Mouse (Mus musculus): ENCODE measurements around the gene Zfp12. TPM values are rescaled to one million over a fixed set of nuclear protein-coding genes. Genes with fewer than 3 reads are reported as not detected.
A peak's percentile ranks its signal among the peaks of the same experiment; 100 is the strongest.
"Not testable (repeated sequence)": the region's sequence is repeated elsewhere in the genome, so short reads cannot be mapped to it uniquely, and the experiment has no call there.

Zfp12 gene
- polyA plus RNA-seq (2011; ENCODE audit: insufficient read depth, insufficient read length, low read depth, missing spikeins), result 11.4 and 12.4 TPM in 2 replicates

DNA sequence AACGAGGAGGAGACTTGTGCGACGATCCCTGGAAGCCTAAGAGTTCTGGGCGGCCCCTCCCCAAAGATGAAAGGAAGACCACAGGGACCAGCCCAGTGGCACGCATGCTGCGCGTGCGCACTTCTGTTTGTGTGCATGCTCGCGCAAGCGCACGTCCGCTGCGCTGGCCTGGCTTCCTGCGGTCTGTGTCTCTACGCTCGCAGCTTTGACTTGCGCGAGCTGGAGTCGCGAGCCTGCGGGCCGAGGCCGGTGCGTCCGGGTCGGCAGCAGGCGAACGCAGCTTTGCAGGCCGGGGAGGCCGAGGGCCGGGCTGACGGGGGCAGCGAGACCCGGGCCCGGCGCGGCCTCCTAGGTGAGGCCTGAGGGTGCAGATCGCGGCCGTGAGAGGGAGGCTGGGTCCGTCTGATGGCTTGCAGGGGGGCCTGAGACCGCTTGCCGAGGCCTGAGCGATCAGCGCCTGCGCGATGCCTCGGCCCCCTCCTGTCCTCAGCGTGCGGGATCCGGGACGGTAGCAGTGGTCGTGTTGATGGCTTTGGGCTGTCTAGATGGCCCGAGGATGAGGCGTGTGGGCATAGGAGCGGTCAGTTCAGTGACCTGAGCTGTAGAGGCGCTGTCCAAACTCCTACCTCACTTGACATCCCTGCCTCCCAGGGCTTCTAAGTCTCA lies at the start of gene Zfp12:
Gene Zfp12, plus strand, starts transcription at position 136 of the 666 bp plus-strand sequence.
- H3K4me3 ChIP-seq (ENCODE audit: low read depth, low read length), result peak within 1 kb of the TSS; percentile 69
- H3K9me3 ChIP-seq (replicated peaks; ENCODE audit: control insufficient read depth, insufficient read depth, low read length, poor library complexity, severe bottlenecking), result no peaks in the 10 kb centered on the region
- H3K36me3 ChIP-seq (ENCODE audit: control insufficient read depth, insufficient read depth, low read length, poor library complexity, severe bottlenecking), result no peaks in the 10 kb centered on the region
- H3K4me1 ChIP-seq (ENCODE audit: control insufficient read depth, insufficient read depth, low read length), result no peaks in the 10 kb centered on the region
- H3K27ac ChIP-seq (ENCODE audit: insufficient read depth, low read length), result no peak within 1 kb of the TSS
- 0 out of 2 replicates have a peak, but pooled peaks have one; percentile 48 for TF ChIP-seq EP300 (IDR thresholded peaks at IDR 0.05; ENCODE audit: insufficient read depth, low read depth, low read length)
- peak; percentile 21 for TF ChIP-seq POLR2A (IDR thresholded peaks at IDR 0.05; ENCODE audit: insufficient read depth, low read length)
- TF ChIP-seq CTCF (IDR thresholded peaks at IDR 0.05; ENCODE audit: low read depth, low read length), result no peak
- H3K27me3 ChIP-seq (ENCODE audit: control insufficient read depth, insufficient read depth, low read length, poor library complexity, severe bottlenecking), result no peaks in the 10 kb centered on the region
- peak within 1 kb of the TSS; percentile 49 for H3K9ac ChIP-seq (ENCODE audit: low read depth, poor library complexity, severe bottlenecking)

GRCm38 (mm10) chr5:143188014-143188413 lies 46.9 kb upstream of the Zfp12 start:
- H3K9me3 ChIP-seq (replicated peaks; ENCODE audit: control insufficient read depth, insufficient read depth, low read length, poor library complexity, severe bottlenecking); H3K9ac ChIP-seq (ENCODE audit: low read depth, poor library complexity, severe bottlenecking); H3K27ac ChIP-seq (ENCODE audit: insufficient read depth, low read length); H3K27me3 ChIP-seq (ENCODE audit: control insufficient read depth, insufficient read depth, low read length, poor library complexity, severe bottlenecking); H3K4me3 ChIP-seq (ENCODE audit: low read depth, low read length); H3K4me1 ChIP-seq (ENCODE audit: control insufficient read depth, insufficient read depth, low read length); H3K36me3 ChIP-seq (ENCODE audit: control insufficient read depth, insufficient read depth, low read length, poor library complexity, severe bottlenecking): not testable (repeated sequence)

GRCm38 (mm10) chr5:143192806-143193205 lies 42.2 kb upstream of the Zfp12 start:
- Histone ChIP-seq H3K4me3 (ENCODE audit: low read depth, low read length) (no peak overlapping the region), H3K9me3 (replicated peaks; ENCODE audit: control insufficient read depth, insufficient read depth, low read length, poor library complexity, severe bottlenecking) (no peaks in the 10 kb centered on the region), H3K27ac (ENCODE audit: insufficient read depth, low read length) (no peak overlapping the region), H3K4me1 (ENCODE audit: control insufficient read depth, insufficient read depth, low read length) (no peaks in the 10 kb centered on the region), H3K27me3 (ENCODE audit: control insufficient read depth, insufficient read depth, low read length, poor library complexity, severe bottlenecking) (no peaks in the 10 kb centered on the region; the same call in 1 of the 2 replicates), H3K36me3 (ENCODE audit: control insufficient read depth, insufficient read depth, low read length, poor library complexity, severe bottlenecking) (no peaks in the 10 kb centered on the region), H3K9ac (ENCODE audit: low read depth, poor library complexity, severe bottlenecking) (no peak overlapping the region)
- no peak for TF ChIP-seq POLR2A (IDR thresholded peaks at IDR 0.05; ENCODE audit: insufficient read depth, low read length)
- no peak for TF ChIP-seq CTCF (IDR thresholded peaks at IDR 0.05; ENCODE audit: low read depth, low read length)
- no peak for TF ChIP-seq EP300 (IDR thresholded peaks at IDR 0.05; ENCODE audit: insufficient read depth, low read depth, low read length)

GRCm38 (mm10) chr5:143194747-143195146 lies 40.2 kb upstream of the Zfp12 start:
- not testable (repeated sequence) for H3K4me3 ChIP-seq (ENCODE audit: low read depth, low read length); H3K4me1 ChIP-seq (ENCODE audit: control insufficient read depth, insufficient read depth, low read length); H3K27me3 ChIP-seq (ENCODE audit: control insufficient read depth, insufficient read depth, low read length, poor library complexity, severe bottlenecking)

GRCm38 (mm10) chr5:143195166-143195565 lies 39.8 kb upstream of the Zfp12 start:
- Histone ChIP-seq H3K27me3 (ENCODE audit: control insufficient read depth, insufficient read depth, low read length, poor library complexity, severe bottlenecking) (no peaks in the 10 kb centered on the region), H3K4me3 (ENCODE audit: low read depth, low read length) (no peak overlapping the region), H3K9me3 (replicated peaks; ENCODE audit: control insufficient read depth, insufficient read depth, low read length, poor library complexity, severe bottlenecking) (no peaks in the 10 kb centered on the region), H3K27ac (ENCODE audit: insufficient read depth, low read length) (no peak overlapping the region), H3K4me1 (ENCODE audit: control insufficient read depth, insufficient read depth, low read length) (no peaks in the 10 kb centered on the region), H3K9ac (ENCODE audit: low read depth, poor library complexity, severe bottlenecking) (no peak overlapping the region), H3K36me3 (ENCODE audit: control insufficient read depth, insufficient read depth, low read length, poor library complexity, severe bottlenecking) (no peaks in the 10 kb centered on the region)
- no peak for TF ChIP-seq CTCF (IDR thresholded peaks at IDR 0.05; ENCODE audit: low read depth, low read length)
- no peak for TF ChIP-seq EP300 (IDR thresholded peaks at IDR 0.05; ENCODE audit: insufficient read depth, low read depth, low read length)
- no peak for TF ChIP-seq POLR2A (IDR thresholded peaks at IDR 0.05; ENCODE audit: insufficient read depth, low read length)

More at GRCm38 (mm10) chr5:143194747-143195146, 40.2 kb upstream of the Zfp12 start:
- not testable (repeated sequence) for H3K27ac ChIP-seq (ENCODE audit: insufficient read depth, low read length); H3K36me3 ChIP-seq (ENCODE audit: control insufficient read depth, insufficient read depth, low read length, poor library complexity, severe bottlenecking); H3K9ac ChIP-seq (ENCODE audit: low read depth, poor library complexity, severe bottlenecking); H3K9me3 ChIP-seq (replicated peaks; ENCODE audit: control insufficient read depth, insufficient read depth, low read length, poor library complexity, severe bottlenecking)

GRCm38 (mm10) chr5:143196506-143196905 lies 38.5 kb upstream of the Zfp12 start:
- Histone ChIP-seq H3K4me3 (ENCODE audit: low read depth, low read length) (no peak overlapping the region), H3K4me1 (ENCODE audit: control insufficient read depth, insufficient read depth, low read length) (no peaks in the 10 kb centered on the region), H3K27ac (ENCODE audit: insufficient read depth, low read length) (no peak overlapping the region), H3K27me3 (ENCODE audit: control insufficient read depth, insufficient read depth, low read length, poor library complexity, severe bottlenecking) (no peaks in the 10 kb centered on the region), H3K9me3 (replicated peaks; ENCODE audit: control insufficient read depth, insufficient read depth, low read length, poor library complexity, severe bottlenecking) (no peaks in the 10 kb centered on the region), H3K9ac (ENCODE audit: low read depth, poor library complexity, severe bottlenecking) (no peak overlapping the region), H3K36me3 (ENCODE audit: control insufficient read depth, insufficient read depth, low read length, poor library complexity, severe bottlenecking) (no peaks in the 10 kb centered on the region)
- TF ChIP-seq CTCF (IDR thresholded peaks at IDR 0.05; ENCODE audit: low read depth, low read length) (no peak), EP300 (IDR thresholded peaks at IDR 0.05; ENCODE audit: insufficient read depth, low read depth, low read length) (no peak), POLR2A (IDR thresholded peaks at IDR 0.05; ENCODE audit: insufficient read depth, low read length) (no peak)
